Mouse (Mus musculus): ENCODE results near the gene Kif3c. TPM values are rescaled to one million over a fixed set of nuclear protein-coding genes. Genes with fewer than 3 reads are reported as not detected.

Kif3c gene
- total and polyA plus RNA-seq, 3 experiments, result 2.5 to 5.6 TPM; not detected in 1

GRCm38 (mm10) chr12:3426530-3427034 lies 61.6 kb downstream of the Kif3c start, which contains the start of gene Asxl2 (continued):
- TF ChIP-seq POLR2AphosphoS5 (IDR thresholded peaks at IDR 0.05; ENCODE audit: borderline replicate concordance, low read depth, low read length) (no peak), KAT2A (conservative IDR thresholded peaks at IDR 0.05; ENCODE audit: low read depth, low read length) (no peak), SIN3A (IDR thresholded peaks at IDR 0.05; ENCODE audit: low read length) (peak; percentile 79), MYC (IDR thresholded peaks at IDR 0.05; ENCODE audit: low read depth, low read length) (no peak; the same call in 1 of the 2 replicates), ELF1 (IDR thresholded peaks at IDR 0.05; ENCODE audit: low read depth, low read length) (peak; percentile 88), RAD21 (IDR thresholded peaks at IDR 0.05; ENCODE audit: low read depth, low read length) (no peak), ETS1 (IDR thresholded peaks at IDR 0.05; ENCODE audit: low read depth, low read length) (peak; percentile 74), POLR2AphosphoS2 (IDR thresholded peaks at IDR 0.05; ENCODE audit: low read length) (peak; percentile 64)

GRCm38 (mm10) chr12:3427067-3427889 lies 62.3 kb downstream of the Kif3c start:
- H3K27me3 ChIP-seq (ENCODE audit: control insufficient read depth in 1 of 2, insufficient read depth in 2 of 2, low read length in 2 of 2), result no peaks in the 10 kb centered on the region
- peaks cover 16 to 30% of the 10 kb centered on the region in 2 experiments for H3K4me1 ChIP-seq (ENCODE audit: control insufficient read depth in 1 of 2, insufficient read depth in 2 of 2, low read length in 2 of 2)
- peaks cover 57% of the 10 kb centered on the region for H3K79me2 ChIP-seq (ENCODE audit: control insufficient read depth, insufficient read depth, low read length, poor library complexity)
- no peaks in the 10 kb centered on the region for H3K9me3 ChIP-seq (replicated peaks; ENCODE audit: insufficient read depth, low read length)
- peaks cover 0 to 43% of the 10 kb centered on the region in 2 experiments; a peak in 2 of 4 replicates for H3K36me3 ChIP-seq (ENCODE audit: control insufficient read depth in 1 of 2, insufficient read depth in 2 of 2, low read length in 2 of 2)
- DNase-seq (ENCODE audit: low read depth, low spot score), result peak; percentile 93
- peak overlapping the region; percentile 72 to 98 for H3K4me3 ChIP-seq (ENCODE audit: control insufficient read depth in 1 of 2, insufficient read depth in 1 of 2, low read depth in 2 of 2, low read length in 2 of 2)
- peak overlapping the region; percentile 99 for H3K27ac ChIP-seq (ENCODE audit: control insufficient read depth, low read depth, low read length)
- H3K9ac ChIP-seq (ENCODE audit: control insufficient read depth, low read depth, low read length, poor library complexity, severe bottlenecking), result peak overlapping the region; percentile 99
- TF ChIP-seq UBTF (IDR thresholded peaks at IDR 0.05; ENCODE audit: borderline replicate concordance, insufficient read depth, low read depth, low read length) (0 out of 2 replicates have a peak, but pooled peaks have one; percentile 44), ZMIZ1 (IDR thresholded peaks at IDR 0.05; ENCODE audit: low read depth, low read length) (peak; percentile 61; the same call in 1 of the 2 replicates), MAFK (IDR thresholded peaks at IDR 0.05; ENCODE audit: borderline replicate concordance, low read depth, low read length) (no peak), SIN3A (IDR thresholded peaks at IDR 0.05; ENCODE audit: low read length) (peak; percentile 95), BHLHE40 (IDR thresholded peaks at IDR 0.05; ENCODE audit: borderline replicate concordance, low read depth, low read length) (peak; percentile 59; the same call in 1 of the 2 replicates), MAZ (IDR thresholded peaks at IDR 0.05; ENCODE audit: low read depth, low read length) (no peak), HCFC1 (IDR thresholded peaks at IDR 0.05; ENCODE audit: low read depth, low read length) (peak; percentile 94), JUND (IDR thresholded peaks at IDR 0.05; ENCODE audit: low read depth, low read length) (no peak), ELF1 (IDR thresholded peaks at IDR 0.05; ENCODE audit: low read depth, low read length) (peak; percentile 77), SMC3 (IDR thresholded peaks at IDR 0.05; ENCODE audit: low read depth, low read length) (no peak), RCOR1 (IDR thresholded peaks at IDR 0.05; ENCODE audit: low read depth, low read length) (no peak), ZC3H11A (IDR thresholded peaks at IDR 0.05; ENCODE audit: low read depth, low read length) (no peak), MYC (IDR thresholded peaks at IDR 0.05; ENCODE audit: low read depth, low read length) (peak; percentile 79; the same call in 1 of the 2 replicates), MEF2A (IDR thresholded peaks at IDR 0.05; ENCODE audit: extremely low read depth, insufficient replicate concordance, low read depth, low read length, poor library complexity, severe bottlenecking) (no peak), CHD2 (IDR thresholded peaks at IDR 0.05; ENCODE audit: low read length) (no peak), GATA1 (IDR thresholded peaks at IDR 0.05; ENCODE audit: low read depth, low read length) (peak; percentile 77), RAD21 (IDR thresholded peaks at IDR 0.05; ENCODE audit: low read depth, low read length) (no peak), TAL1 (IDR thresholded peaks at IDR 0.05; ENCODE audit: low read length) (no peak), NELFE (IDR thresholded peaks at IDR 0.05; ENCODE audit: low read depth, low read length) (peak; percentile 73), ETS1 (IDR thresholded peaks at IDR 0.05; ENCODE audit: low read depth, low read length) (peak; percentile 87), MYB (IDR thresholded peaks at IDR 0.05; ENCODE audit: low read depth, low read length) (no peak), POLR2AphosphoS5 (IDR thresholded peaks at IDR 0.05; ENCODE audit: borderline replicate concordance, low read depth, low read length) (0 out of 2 replicates have a peak, but pooled peaks have one; percentile 26), GABPA (IDR thresholded peaks at IDR 0.05; ENCODE audit: low read depth, low read length) (no peak), KAT2A (conservative IDR thresholded peaks at IDR 0.05; ENCODE audit: low read depth, low read length) (peak; percentile 72; the same call in 1 of the 2 replicates), POLR2A (IDR thresholded peaks at IDR 0.05; ENCODE audit: control insufficient read depth in 1 of 2, insufficient read depth in 1 of 2, low read depth in 1 of 2, low read length in 2 of 2, poor library complexity in 1 of 2) (peak; percentile 21 to 68; a peak in 2 of 4 replicates), NRF1 (IDR thresholded peaks at IDR 0.05; ENCODE audit: insufficient read depth, low read depth, low read length, poor library complexity, severe bottlenecking) (no peak), EP300 (IDR thresholded peaks at IDR 0.05; ENCODE audit: low read depth in 1 of 2, low read length in 2 of 2) (no peak), USF2 (IDR thresholded peaks at IDR 0.05; ENCODE audit: borderline replicate concordance in 1 of 2, insufficient read depth in 1 of 2, low read depth in 1 of 2, low read length in 2 of 2) (no peak), TCF12 (IDR thresholded peaks at IDR 0.05; ENCODE audit: low read depth, low read length) (peak; percentile 58; the same call in 1 of the 2 replicates)
